Mouse (Mus musculus): ENCODE data around the gene Gzmk.

DNA sequence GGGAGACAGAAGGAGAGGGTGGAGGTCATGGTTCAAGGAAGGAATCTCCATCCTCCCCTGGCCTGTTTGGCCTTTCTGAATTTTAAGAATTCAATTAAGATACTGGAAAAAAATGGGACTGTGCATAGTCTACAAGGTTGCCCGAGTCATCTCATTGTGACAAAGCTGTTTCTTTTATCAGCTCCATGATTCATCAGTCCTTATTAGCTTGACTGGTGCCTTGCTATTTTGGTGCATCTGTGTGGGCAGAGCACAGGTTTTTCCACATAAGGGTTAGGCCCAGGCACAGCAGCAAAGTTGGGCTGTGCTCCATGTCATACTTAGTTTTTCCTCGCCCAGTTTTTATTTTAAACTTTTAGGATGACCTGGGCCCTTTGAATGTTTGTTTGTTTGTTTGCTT, 31.1 kb upstream of the Gzmk start:
- TF ChIP-seq EP300 (optimal IDR thresholded peaks at IDR 0.05) (no peak), CTCF (IDR thresholded peaks at IDR 0.05; ENCODE audit: low read depth) (no peak)
